Mouse (Mus musculus): ENCODE results near the gene Rybp. TPM values are rescaled to one million over a fixed set of nuclear protein-coding genes. Genes with fewer than 3 reads are reported as not detected.

Gene Rybp
- polyA plus RNA-seq, 1 experiment from 2014 or later = 13.7 TPM

DNA sequence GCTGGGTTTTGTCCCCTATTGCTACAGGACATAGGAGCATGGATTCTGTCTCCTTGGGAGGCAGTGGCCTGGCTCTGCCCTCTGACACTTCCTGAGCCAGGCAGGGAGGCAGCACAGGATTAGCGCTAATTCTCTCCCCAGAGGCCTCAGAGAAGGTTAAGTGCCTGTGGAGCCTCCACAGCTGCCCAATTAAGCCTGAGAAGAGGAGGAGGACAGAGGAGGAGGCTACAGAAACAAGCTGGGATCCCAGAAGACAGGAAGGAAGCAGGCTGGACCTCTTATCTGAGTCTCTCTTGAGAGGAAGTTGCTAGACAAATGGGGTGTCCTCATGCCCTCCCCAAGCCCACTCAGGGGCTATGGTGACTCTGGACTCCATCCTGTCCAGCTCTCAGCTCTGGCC, 101.8 kb downstream of the Rybp start:
- DNase-seq = peak; percentile 53
- Histone ChIP-seq H3K4me3 (ENCODE audit: low read depth, low read length) (no peak overlapping the region), H3K9ac (no peak overlapping the region), H3K4me2 (no peak overlapping the region), H3K27ac (ENCODE audit: low read depth) (no peak overlapping the region; the same call in 1 of the 2 replicates), H3K9me3 (ENCODE audit: low read depth, low read length) (no peaks in the 10 kb centered on the region), H3K36me3 (ENCODE audit: insufficient read depth) (no peaks in the 10 kb centered on the region), H3K27me3 (ENCODE audit: insufficient read depth, low read length) (no peaks in the 10 kb centered on the region), H3K4me1 (ENCODE audit: insufficient read depth) (peaks cover 3% of the 10 kb centered on the region; the same call in 1 of the 2 replicates)
- 6% methylated on average over 1 of the region's 1 CpGs for WGBS
- TF ChIP-seq CTCF (IDR thresholded peaks at IDR 0.05; ENCODE audit: low read depth) = no peak
- peak; percentile 33; the same call in 1 of the 2 replicates for ATAC-seq (ENCODE audit: insufficient read depth)

GRCm38 (mm10) chr6:100183344-100183743, 103.9 kb downstream of the Rybp start:
- DNase-seq (no peak), ATAC-seq (ENCODE audit: insufficient read depth) (no peak)
- Histone ChIP-seq H3K4me2 (no peak overlapping the region), H3K36me3 (ENCODE audit: insufficient read depth) (no peaks in the 10 kb centered on the region), H3K27ac (ENCODE audit: low read depth) (no peak overlapping the region), H3K4me3 (ENCODE audit: low read depth, low read length) (no peak overlapping the region), H3K9me3 (ENCODE audit: low read depth, low read length) (no peaks in the 10 kb centered on the region), H3K4me1 (ENCODE audit: insufficient read depth) (peaks cover 7% of the 10 kb centered on the region; the same call in 1 of the 2 replicates), H3K9ac (no peak overlapping the region), H3K27me3 (ENCODE audit: insufficient read depth, low read length) (no peaks in the 10 kb centered on the region)
- TF ChIP-seq CTCF (IDR thresholded peaks at IDR 0.05; ENCODE audit: low read depth) = no peak
- WGBS = 64% methylated on average over 3 of the region's 3 CpGs

GRCm38 (mm10) chr6:100180883-100181262, 106.4 kb downstream of the Rybp start:
- no peaks in the 10 kb centered on the region for H3K27me3 ChIP-seq (ENCODE audit: insufficient read depth, low read length)
- 49% methylated on average over 4 of the region's 4 CpGs for WGBS
- TF ChIP-seq CTCF (IDR thresholded peaks at IDR 0.05; ENCODE audit: low read depth) = no peak
- H3K9ac ChIP-seq = no peak overlapping the region
- no peak overlapping the region for H3K27ac ChIP-seq (ENCODE audit: low read depth)
- H3K9me3 ChIP-seq (ENCODE audit: low read depth, low read length) = no peaks in the 10 kb centered on the region
- no peaks in the 10 kb centered on the region for H3K36me3 ChIP-seq (ENCODE audit: insufficient read depth)
- no peak overlapping the region for H3K4me3 ChIP-seq (ENCODE audit: low read depth, low read length)
- ATAC-seq (ENCODE audit: insufficient read depth) = no peak
- peaks cover 7% of the 10 kb centered on the region; the same call in 1 of the 2 replicates for H3K4me1 ChIP-seq (ENCODE audit: insufficient read depth)
- no peak for DNase-seq
- H3K4me2 ChIP-seq = no peak overlapping the region

- no peaks in the 10 kb centered on the region for H3K36me3 ChIP-seq (ENCODE audit: insufficient read depth)
- DNase-seq (peak; percentile 66), ATAC-seq (ENCODE audit: insufficient read depth) (no peak)
- H3K27ac ChIP-seq (ENCODE audit: low read depth) = no peak overlapping the region
- no peaks in the 10 kb centered on the region for H3K9me3 ChIP-seq (ENCODE audit: low read depth, low read length)
- 62% methylated on average over 4 of the region's 4 CpGs for WGBS
- peaks cover 4% of the 10 kb centered on the region; the same call in 1 of the 2 replicates for H3K4me1 ChIP-seq (ENCODE audit: insufficient read depth)
- TF ChIP-seq CTCF (IDR thresholded peaks at IDR 0.05; ENCODE audit: low read depth) = no peak
- H3K9ac ChIP-seq = no peak overlapping the region
- H3K27me3 ChIP-seq (ENCODE audit: insufficient read depth, low read length) = no peaks in the 10 kb centered on the region
- H3K4me2 ChIP-seq = no peak overlapping the region
- H3K4me3 ChIP-seq (ENCODE audit: low read depth, low read length) = no peak overlapping the region
Measured at GRCm38 (mm10) chr6:100180213-100180882, 106.9 kb downstream of the Rybp start.

GRCm38 (mm10) chr6:100178830-100179229, 108.5 kb downstream of the Rybp start:
- Histone ChIP-seq H3K9ac (no peak overlapping the region), H3K4me3 (ENCODE audit: low read depth, low read length) (no peak overlapping the region), H3K27me3 (ENCODE audit: insufficient read depth, low read length) (no peaks in the 10 kb centered on the region), H3K4me1 (ENCODE audit: insufficient read depth) (peaks cover 4% of the 10 kb centered on the region; the same call in 1 of the 2 replicates), H3K9me3 (ENCODE audit: low read depth, low read length) (no peaks in the 10 kb centered on the region), H3K4me2 (no peak overlapping the region), H3K27ac (ENCODE audit: low read depth) (no peak overlapping the region), H3K36me3 (ENCODE audit: insufficient read depth) (no peaks in the 10 kb centered on the region)
- ATAC-seq (ENCODE audit: insufficient read depth) (no peak), DNase-seq (no peak)
- 32% methylated on average over 3 of the region's 3 CpGs for WGBS
- no peak for TF ChIP-seq CTCF (IDR thresholded peaks at IDR 0.05; ENCODE audit: low read depth)

Measured in lung, embryonic 14.5 days (tissue).